9 mouse cellular contexts compared by ENCODE assay signal in the genomic region with DNA sequence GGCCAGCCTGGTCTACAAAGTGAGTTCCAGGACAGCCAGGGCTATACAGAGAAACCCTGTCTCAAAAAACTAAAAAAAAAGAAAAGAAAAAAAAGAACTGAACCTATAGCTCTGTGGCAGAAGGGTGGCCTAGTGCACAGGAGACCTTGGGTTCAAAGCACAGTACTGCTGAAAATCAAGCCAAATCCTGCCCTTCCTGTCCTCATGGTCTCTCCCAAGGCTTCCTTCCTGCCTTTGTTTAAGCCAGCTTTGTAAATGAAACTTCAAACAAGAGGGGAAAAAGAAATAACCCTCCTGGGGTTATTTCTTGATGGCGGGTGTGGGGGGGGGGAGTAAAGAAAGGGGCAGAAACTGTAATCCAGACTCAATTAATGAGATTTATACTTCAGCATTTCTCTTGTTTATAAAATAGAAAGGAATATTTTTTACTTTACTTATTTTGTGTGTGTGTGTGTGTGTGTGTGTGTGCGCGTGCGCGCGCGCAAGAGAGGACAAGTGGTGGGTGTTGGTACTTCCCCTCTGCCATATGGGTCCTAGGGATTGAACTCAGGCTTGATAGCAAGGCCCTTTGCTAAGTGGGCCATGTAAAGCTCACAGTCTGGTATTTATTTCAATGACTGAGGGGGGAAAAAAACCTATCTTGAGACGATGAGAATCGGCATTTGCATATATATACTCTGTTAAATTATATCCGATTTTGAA. TPM values are rescaled to one million over a fixed set of nuclear protein-coding genes. Genes with fewer than 3 reads are reported as not detected.
A peak's percentile ranks its signal among the peaks of the same experiment; 100 is the strongest.
DNase-seq lines count a peak whose midpoint lies in the region; ATAC-seq and TF ChIP-seq lines count a peak whose summit lies in the region.
"Had no signal": no experiment of that assay in that cellular context is flagged by ENCODE, and none has a peak within 500 bp of the region (broad histone marks: within the 10 kb centered on the region; RNA-seq: fewer than 3 reads in every experiment).

No protein-coding gene starts in this region.

- H3K27me3 ChIP-seq in liver, adult 2 months (ENCODE audit: control insufficient read depth, insufficient read depth, low read length), result no peaks in the 10 kb centered on the region
- H3K27me3 ChIP-seq in embryonic facial prominence, embryonic 10.5 days (replicated peaks; ENCODE audit: low read depth, poor library complexity, severe bottlenecking), result no peaks in the 10 kb centered on the region
- no peaks in the 10 kb centered on the region for H3K27me3 ChIP-seq in heart, embryonic 16.5 days (ENCODE audit: control insufficient read depth, insufficient read depth, low read length)
- no peaks in the 10 kb centered on the region for H3K27me3 ChIP-seq in lung, embryonic 15.5 days

- no peak overlapping the region for H3K9ac ChIP-seq in liver, adult 2 months (ENCODE audit: low read depth, low read length)
- H3K9ac ChIP-seq in heart, embryonic 16.5 days (ENCODE audit: low read length), result no peak overlapping the region
- H3K9ac ChIP-seq in lung, embryonic 15.5 days, result no peak overlapping the region

- TF ChIP-seq CTCF in liver, adult 2 months (IDR thresholded peaks at IDR 0.05; ENCODE audit: low read depth, low read length), result no peak

- H3K79me2 ChIP-seq in liver, adult 2 months (ENCODE audit: control insufficient read depth, insufficient read depth, low read length), result peaks cover 5% of the 10 kb centered on the region; the same call in 1 of the 2 replicates

- ATAC-seq in heart, embryonic 16.5 days (replicated peaks; ENCODE audit: extremely low read depth, insufficient read depth, low FRiP score), result no peak
- ATAC-seq in lung, embryonic 15.5 days (ENCODE audit: borderline replicate concordance, extremely low read depth, low FRiP score, low TSS enrichment), result no peak

- H3K36me3 ChIP-seq in liver, adult 2 months (ENCODE audit: control insufficient read depth, insufficient read depth, low read length), result no peaks in the 10 kb centered on the region
- H3K36me3 ChIP-seq in embryonic facial prominence, embryonic 10.5 days (replicated peaks), result peaks cover 11% of the 10 kb centered on the region
- H3K36me3 ChIP-seq in heart, embryonic 16.5 days (ENCODE audit: control insufficient read depth, insufficient read depth), result peaks cover 9% of the 10 kb centered on the region; the same call in 1 of the 2 replicates
- no peaks in the 10 kb centered on the region for H3K36me3 ChIP-seq in lung, embryonic 15.5 days
- H3K36me3 ChIP-seq: midbrain, embryonic 12.5 days had no signal

- no peaks in the 10 kb centered on the region for H3K9me3 ChIP-seq in embryonic facial prominence, embryonic 10.5 days
- H3K9me3 ChIP-seq in heart, embryonic 16.5 days (replicated peaks; ENCODE audit: control insufficient read depth, low read length), result no peaks in the 10 kb centered on the region
- no peaks in the 10 kb centered on the region for H3K9me3 ChIP-seq in lung, embryonic 15.5 days
- H3K9me3 ChIP-seq: midbrain, embryonic 12.5 days had no signal

- 0 out of 2 replicates have a peak overlapping the region, but pooled peaks have one; percentile 8 for H3K27ac ChIP-seq in liver, adult 2 months (replicated peaks; ENCODE audit: insufficient read depth, low read depth, low read length)
- no peak overlapping the region for H3K27ac ChIP-seq in embryonic facial prominence, embryonic 10.5 days (replicated peaks)
- H3K27ac ChIP-seq in heart, embryonic 16.5 days (ENCODE audit: low read length), result peak overlapping the region; percentile 99
- H3K27ac ChIP-seq in lung, embryonic 15.5 days, result peak overlapping the region; percentile 94

- WGBS in liver, adult 2 months, result 82% methylated on average over 10 of the region's 10 CpGs
- 93% methylated on average over 10 of the region's 10 CpGs for WGBS in embryonic facial prominence, embryonic 10.5 days
- 88% methylated on average over 10 of the region's 10 CpGs for WGBS in heart, embryonic 16.5 days
- WGBS in lung, embryonic 15.5 days, result 84% methylated on average over 10 of the region's 10 CpGs

- H3K4me2 ChIP-seq in heart, embryonic 16.5 days (ENCODE audit: low read depth, low read length), result peak overlapping the region; percentile 96
- peak overlapping the region; percentile 82 for H3K4me2 ChIP-seq in lung, embryonic 15.5 days

- no peak overlapping the region for H3K4me3 ChIP-seq in liver, adult 2 months (ENCODE audit: insufficient read depth, low read depth, low read length)
- H3K4me3 ChIP-seq in embryonic facial prominence, embryonic 10.5 days, result peak overlapping the region; percentile 87; the same call in 1 of the 2 replicates
- no peak overlapping the region; the same call in 1 of the 2 replicates for H3K4me3 ChIP-seq in heart, embryonic 16.5 days (ENCODE audit: low read length)
- peak overlapping the region; percentile 73; the same call in 1 of the 2 replicates for H3K4me3 ChIP-seq in lung, embryonic 15.5 days

- H3K4me1 ChIP-seq in liver, adult 2 months (ENCODE audit: control insufficient read depth, insufficient read depth, low read length), result peaks cover 2% of the 10 kb centered on the region; the same call in 1 of the 2 replicates
- H3K4me1 ChIP-seq in embryonic facial prominence, embryonic 10.5 days, result peaks cover 12% of the 10 kb centered on the region
- H3K4me1 ChIP-seq in heart, embryonic 16.5 days (ENCODE audit: control insufficient read depth, insufficient read depth, low read length), result peaks cover 17% of the 10 kb centered on the region
- peaks cover 7% of the 10 kb centered on the region; the same call in 1 of the 2 replicates for H3K4me1 ChIP-seq in lung, embryonic 15.5 days

- peak; percentile 22 for DNase-seq in liver, adult 2 months (ENCODE audit: extremely low read depth, low read depth, low spot score)
- no peak for DNase-seq in liver
- DNase-seq in embryonic facial prominence, embryonic 10.5 days (ENCODE audit: low spot score), result peak; percentile 20
- no peak for DNase-seq in ovary, postnatal 36 days (ENCODE audit: low spot score)
- no peak for DNase-seq in cerebellum, adult 18-20 months
- DNase-seq in gastrocnemius, adult 8-10 months (ENCODE audit: low spot score in 2 of 2), result no peak

- no peak for TF ChIP-seq POLR2A in liver, adult 2 months (IDR thresholded peaks at IDR 0.05; ENCODE audit: extremely low read depth, insufficient read depth, low read length)

RNA-seq across cellular contexts. Expression of a gene that starts 1.4 kb away (rescaled TPM):
- total RNA-seq in liver, adult 2 months (2014; rRNA removed), result 9.3 and 10.2 TPM in 2 replicates
- 3.3 and 4.2 TPM in 2 replicates for polyA plus RNA-seq in liver, adult 2 months (2012; rRNA removed)
- 4.7 and 5.0 TPM in 2 replicates for polyA plus RNA-seq in embryonic facial prominence, embryonic 10.5 days (2016; fragmentation: Nextera tagmentation; extraction: Ambion mirVana)
- polyA plus RNA-seq in heart, embryonic 16.5 days (2015; fragmentation: Nextera tagmentation; extraction: Ambion mirVana), result 19.5 and 22.1 TPM in 2 replicates
- polyA plus RNA-seq in lung, embryonic 15.5 days (2015; fragmentation: Nextera tagmentation; extraction: Ambion mirVana), result 8.7 and 9.1 TPM in 2 replicates
- 1 to 10 TPM; 7.2 to 9.5 (median 8.0) TPM for total RNA-seq in gastrocnemius, adult 8-10 months (2022)

RNA-seq across cellular contexts. Expression of a gene that starts 24.9 kb away (rescaled TPM):
- 26.9 and 31.7 TPM in 2 replicates for total RNA-seq in liver, adult 2 months (2014; rRNA removed)
- 146 and 169 TPM in 2 replicates for polyA plus RNA-seq in liver, adult 2 months (2012; rRNA removed)
- 223 and 232 TPM in 2 replicates for polyA plus RNA-seq in embryonic facial prominence, embryonic 10.5 days (2016; fragmentation: Nextera tagmentation; extraction: Ambion mirVana)
- 363 and 415 TPM in 2 replicates for polyA plus RNA-seq in heart, embryonic 16.5 days (2015; fragmentation: Nextera tagmentation; extraction: Ambion mirVana)
- 402 and 407 TPM in 2 replicates for polyA plus RNA-seq in lung, embryonic 15.5 days (2015; fragmentation: Nextera tagmentation; extraction: Ambion mirVana)
- total RNA-seq in gastrocnemius, adult 8-10 months (2022), result 100 to 1,000 TPM; 150 to 170 (median 157) TPM

Comparison
In these comparisons a context has a peak if more than half of its experiments do, and no peak if none do; other contexts are left out.
1. DNase-seq: peak in liver, adult 2 months (single experiment) and embryonic facial prominence, embryonic 10.5 days (single experiment); none in liver (single experiment), ovary, postnatal 36 days (single experiment), cerebellum, adult 18-20 months (0 of 2) and gastrocnemius, adult 8-10 months (0 of 2).
2. H3K4me3 ChIP-seq: peak in embryonic facial prominence, embryonic 10.5 days (single experiment) and lung, embryonic 15.5 days (single experiment); none in liver, adult 2 months (single experiment) and heart, embryonic 16.5 days (single experiment).